Mouse (Mus musculus): ENCODE data around the gene Cdk6.
"Not testable (repeated sequence)": the region's sequence is repeated elsewhere in the genome, so short reads cannot be mapped to it uniquely, and the experiment has no call there.

Cdk6 gene

DNA sequence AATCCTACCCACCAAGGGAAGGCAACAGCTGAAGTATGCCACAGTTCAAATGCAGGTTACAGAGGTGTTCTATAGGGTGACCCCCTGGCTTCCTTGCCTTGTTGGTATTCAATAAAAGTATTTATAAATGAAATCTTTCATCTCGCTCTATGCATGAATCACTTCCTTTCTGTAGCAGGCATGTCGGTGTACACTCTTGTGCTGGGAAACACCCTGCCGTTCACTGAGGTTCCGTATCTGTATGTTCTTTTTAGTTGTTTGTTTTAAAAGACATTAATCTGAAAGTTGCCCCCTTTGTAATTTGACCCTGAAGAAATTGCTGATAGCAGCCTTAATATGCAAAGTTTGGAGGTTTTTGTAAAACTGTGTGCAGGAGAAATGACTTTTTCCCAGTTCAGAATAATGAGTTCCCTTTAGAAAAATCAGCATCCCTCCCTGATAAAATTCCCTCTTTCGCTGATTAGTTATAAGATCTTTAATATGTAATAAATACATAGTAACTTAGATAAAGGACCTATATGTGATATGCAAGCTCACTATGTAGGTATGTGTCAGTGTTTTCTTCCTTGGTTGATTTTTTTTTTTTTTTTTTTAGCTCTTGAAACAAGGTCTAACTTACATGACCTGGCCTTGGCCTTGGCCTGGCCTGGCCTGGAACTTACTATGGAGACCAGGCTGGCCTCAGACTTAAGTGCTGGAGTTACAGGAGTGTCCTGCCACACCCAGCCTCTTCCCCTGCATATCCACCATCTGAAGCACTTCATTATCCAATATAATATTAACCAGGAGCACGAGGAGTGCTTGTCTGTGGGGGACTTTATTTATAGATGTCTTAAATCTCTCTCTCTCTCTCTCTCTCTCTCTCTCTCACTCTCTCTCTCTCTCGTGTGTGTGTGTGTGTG, 167.4 kb downstream of the Cdk6 start:
- no peak for DNase-seq (ENCODE audit: extremely low spot score, low read depth, low spot score)

DNA sequence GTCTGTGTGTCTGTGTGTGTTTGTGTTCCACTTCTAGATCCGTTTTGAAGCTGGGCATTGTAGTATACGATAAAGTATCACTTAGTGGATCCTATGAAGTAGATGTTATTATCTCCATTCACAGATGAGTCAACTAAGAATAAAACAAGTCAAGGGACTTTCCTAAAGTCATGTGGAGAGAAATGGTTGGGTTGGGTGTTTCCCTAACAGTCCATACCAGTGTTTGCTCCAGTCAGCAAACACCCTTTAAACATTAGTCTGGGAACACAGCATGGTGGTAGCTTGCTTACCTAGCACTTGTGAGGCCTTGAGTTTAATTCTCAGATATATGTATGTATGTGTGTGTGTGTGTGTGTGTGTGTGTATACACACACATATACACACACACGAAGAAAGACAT, 168.2 kb downstream of the Cdk6 start:
- no peak for DNase-seq (ENCODE audit: extremely low spot score, low read depth, low spot score)

DNA sequence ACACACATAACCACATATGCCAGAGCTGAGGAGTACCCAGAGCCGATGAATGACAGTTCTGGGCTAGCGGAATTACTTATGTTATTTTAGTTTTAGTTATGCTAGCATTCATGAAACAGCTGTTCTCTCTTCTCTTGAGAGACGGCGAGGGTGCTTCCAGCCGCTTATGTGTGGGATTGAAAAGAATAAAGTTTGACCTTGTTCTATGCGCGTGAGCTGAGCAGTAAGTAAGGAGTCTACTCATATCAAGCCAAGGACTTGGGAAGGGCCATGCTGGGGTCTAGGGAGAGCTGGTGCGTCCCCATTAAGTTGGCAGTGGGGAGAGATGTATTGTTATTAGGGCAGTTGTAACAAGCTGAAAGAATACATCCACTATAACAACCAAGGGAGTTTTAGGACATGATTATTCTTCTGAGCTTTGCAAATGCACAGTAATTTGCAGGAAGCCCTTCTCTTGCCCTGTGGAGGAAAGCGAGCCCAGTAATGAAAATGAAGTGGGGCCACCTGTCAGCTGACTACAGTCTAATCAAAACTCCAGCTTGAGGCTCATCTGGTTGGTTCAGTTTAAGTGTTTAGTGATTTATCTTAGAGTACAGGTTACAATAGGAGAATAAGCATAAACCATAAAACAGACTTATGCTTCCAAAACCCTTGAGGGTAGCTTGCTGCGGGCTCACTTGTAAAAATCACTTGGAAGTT, 170.0 kb downstream of the Cdk6 start:
- DNase-seq (ENCODE audit: extremely low spot score, low read depth, low spot score), result no peak

DNA sequence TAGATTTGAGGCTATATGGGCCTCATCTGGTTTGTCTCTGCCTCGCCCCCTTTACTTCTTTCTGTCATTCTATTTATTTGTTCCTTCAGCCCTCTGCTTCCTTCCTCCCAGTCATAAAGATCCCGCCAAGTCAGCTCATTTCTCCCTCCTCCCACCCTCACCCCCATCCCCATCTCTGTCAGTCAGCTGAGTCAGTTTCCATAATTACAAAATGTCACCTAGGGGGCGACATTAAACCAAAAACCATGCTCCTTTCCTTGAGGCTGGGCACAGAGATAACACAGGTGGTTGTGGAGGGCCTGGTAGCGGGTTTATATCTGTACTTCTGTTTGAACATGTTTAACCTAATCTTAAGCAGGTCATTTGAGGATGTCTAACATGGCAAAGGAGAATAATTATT, 171.3 kb downstream of the Cdk6 start:
- no peak for DNase-seq (ENCODE audit: extremely low spot score, low read depth, low spot score)

DNA sequence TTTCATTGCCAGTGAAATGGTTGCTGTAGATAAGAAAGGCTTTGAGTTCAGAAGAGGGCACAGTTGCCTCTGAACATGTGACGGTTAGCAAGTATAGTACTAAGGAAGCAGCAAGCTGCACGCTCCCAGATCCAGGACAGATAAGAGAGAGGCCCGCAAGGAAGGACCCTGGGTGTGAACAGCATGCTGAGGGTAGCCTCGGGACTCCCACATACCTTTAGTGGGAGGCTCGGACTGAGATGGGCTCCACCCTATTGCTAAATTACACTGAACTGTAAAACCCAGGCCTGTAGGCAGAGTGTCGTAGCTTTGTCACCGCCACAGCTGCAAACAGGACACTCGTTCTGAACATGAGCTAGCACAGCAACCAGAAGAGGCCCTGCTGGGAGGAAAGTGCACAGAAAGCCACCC, 173.6 kb downstream of the Cdk6 start:
- no peak for DNase-seq (ENCODE audit: extremely low spot score, low read depth, low spot score)

DNA sequence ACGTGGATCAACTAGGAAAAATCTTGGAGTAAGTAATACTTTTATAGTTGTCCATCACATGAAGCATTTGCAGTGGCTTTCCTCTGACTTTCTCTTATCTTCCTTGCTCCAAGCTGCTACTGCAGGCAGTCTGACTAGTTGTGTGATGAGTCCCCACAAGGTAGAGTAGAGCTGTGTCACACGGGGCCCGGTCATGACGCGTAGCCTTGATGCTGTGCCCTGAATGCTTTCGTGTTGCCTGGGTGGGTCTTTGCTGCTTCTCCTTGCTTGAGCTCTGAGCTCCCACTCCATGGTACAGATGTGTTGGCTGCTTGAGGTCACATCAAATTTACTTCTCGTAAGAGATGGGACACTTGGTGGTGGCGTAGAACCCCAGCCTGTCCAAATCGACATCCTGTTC, 174.2 kb downstream of the Cdk6 start:
- no peak for DNase-seq (ENCODE audit: extremely low spot score, low read depth, low spot score)

DNA sequence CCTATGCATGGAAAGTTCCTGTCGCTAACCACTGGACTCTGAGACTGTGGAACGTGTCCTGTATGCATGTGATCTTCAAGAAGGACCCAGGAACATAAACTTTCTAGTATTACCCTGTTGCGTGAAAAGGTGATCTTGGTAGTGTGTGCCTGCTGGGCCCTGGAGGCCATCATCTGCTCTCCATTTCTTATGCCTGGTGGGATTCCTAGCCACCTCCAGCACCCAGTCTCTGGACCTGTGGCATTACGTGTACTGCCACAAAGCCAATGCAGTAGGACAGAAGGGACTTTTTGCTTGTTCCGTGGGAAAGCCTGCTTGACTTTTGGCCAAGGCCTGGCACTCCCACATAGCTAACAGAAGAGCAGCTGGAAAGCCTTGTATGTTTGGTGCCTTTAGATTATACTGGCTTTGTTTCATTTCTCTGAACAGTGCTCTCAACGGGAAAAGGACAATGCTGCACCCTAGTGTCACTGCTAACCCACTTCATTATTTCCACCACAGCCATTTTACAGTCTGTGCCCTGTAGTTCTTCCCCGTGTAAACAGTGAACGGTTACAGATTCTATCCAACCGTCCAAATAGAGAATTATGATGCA, 175.3 kb downstream of the Cdk6 start:
- DNase-seq (ENCODE audit: extremely low spot score, low read depth, low spot score), result no peak

DNA sequence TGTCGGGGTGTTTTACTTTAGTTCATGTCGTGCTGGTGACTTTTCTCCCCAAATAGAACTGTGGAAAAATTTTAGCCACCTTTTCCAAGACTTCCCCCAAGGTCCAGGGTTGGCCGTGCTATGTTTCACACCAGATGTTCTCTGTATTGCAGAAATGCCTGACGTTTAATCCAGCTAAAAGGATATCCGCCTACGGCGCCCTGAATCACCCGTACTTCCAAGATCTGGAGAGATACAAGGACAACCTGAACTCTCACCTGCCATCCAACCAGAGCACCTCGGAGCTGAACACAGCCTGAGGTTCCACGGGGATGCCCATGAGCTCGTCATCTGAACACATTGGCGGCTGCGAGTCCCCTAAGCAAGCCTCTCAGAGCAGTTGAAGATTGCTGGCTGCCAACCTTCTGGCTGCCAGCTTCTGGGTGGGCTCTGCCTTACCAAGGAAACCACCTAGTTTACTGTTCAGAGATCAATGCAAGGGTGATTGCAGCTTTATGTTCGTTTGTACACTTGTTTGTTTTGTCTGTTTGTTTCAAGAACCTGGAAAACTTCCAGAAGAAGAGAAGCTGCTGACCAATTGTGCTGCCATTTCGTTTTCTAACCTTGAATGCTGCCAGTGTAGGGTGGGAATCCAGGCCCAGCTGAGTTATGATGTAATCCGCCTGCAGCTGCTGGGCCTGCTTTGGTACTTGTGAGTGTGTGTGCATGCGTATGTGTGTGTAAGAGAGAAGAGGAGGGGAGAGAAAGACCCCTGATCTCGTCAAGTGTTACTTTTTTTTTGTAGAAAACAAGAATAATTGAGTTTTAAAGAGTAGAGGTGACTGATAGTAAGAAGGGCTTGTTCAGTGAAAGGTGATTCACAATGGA, 179.4 kb downstream of the Cdk6 start:
- DNase-seq (ENCODE audit: extremely low spot score, low read depth, low spot score), result no peak

DNA sequence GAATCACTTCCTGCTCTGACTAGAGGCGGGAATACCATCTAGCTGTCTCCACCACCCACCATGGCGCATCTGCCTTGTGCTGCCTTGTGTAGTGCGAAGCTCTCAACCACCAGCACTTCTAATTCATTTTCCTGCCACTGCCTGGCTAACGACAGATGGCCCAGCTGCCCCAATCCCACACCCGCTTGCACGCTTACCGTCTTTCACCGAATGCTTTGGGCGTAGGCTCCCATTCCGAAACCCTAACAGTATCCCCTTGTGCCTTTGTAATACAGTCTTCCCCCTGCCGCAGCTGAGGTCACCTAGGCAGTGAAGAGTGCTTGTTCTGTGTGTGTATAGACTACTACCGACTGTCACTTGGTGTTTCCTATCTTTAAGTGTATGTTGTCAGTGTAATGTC, 180.5 kb downstream of the Cdk6 start:
- no peak for DNase-seq (ENCODE audit: extremely low spot score, low read depth, low spot score)

DNA sequence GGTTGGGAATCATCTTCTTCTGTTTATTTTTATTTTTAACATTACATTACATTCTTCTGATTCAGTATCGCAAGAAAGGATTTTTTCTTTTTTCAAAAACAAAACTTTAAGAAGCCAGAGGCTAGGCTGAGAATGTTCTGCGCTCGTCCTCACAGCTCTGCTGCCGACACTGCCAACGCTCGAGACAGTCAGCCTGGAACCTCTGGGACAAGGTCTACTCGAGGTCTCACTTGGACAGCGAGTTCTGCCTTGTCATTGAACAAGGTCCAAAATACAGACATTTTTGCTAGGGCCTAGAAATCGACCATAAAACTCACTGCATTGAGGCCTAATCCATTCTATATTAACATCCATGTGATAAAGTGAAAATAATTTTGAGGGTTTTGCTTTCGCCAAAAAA, 181.5 kb downstream of the Cdk6 start:
- DNase-seq (ENCODE audit: extremely low spot score, low read depth, low spot score), result no peak

DNA sequence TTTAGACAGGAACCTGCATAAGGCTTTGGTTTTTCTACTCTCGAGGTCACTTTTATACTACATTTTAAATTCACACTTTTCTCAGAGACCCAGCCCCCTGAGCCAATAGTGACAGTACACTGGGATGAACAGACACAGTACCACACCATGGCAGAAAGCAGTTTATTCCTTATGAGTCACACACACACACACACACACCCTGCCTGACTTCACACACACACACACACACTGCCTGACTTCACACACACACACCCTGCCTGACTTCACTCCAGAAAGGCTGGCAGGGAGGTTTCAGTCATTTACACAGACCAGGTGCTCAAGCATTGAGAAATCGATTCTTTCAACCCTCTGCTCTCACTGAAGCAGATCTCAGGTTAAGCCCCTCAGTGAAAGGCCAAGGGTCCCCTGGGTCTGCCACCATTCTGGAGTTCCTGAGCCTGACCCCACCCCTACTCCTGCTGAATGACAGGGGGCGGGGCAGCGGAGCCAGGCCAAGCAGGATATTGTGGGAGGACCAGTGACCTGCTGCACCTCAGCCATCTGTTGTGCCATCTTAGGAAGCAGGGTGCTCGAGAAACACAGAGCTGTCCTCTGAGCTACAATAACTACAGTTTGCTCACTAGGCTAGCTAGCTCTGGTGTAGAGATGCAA, 185.9 kb downstream of the Cdk6 start:
- DNase-seq (ENCODE audit: extremely low spot score, low read depth, low spot score), result no peak

DNA sequence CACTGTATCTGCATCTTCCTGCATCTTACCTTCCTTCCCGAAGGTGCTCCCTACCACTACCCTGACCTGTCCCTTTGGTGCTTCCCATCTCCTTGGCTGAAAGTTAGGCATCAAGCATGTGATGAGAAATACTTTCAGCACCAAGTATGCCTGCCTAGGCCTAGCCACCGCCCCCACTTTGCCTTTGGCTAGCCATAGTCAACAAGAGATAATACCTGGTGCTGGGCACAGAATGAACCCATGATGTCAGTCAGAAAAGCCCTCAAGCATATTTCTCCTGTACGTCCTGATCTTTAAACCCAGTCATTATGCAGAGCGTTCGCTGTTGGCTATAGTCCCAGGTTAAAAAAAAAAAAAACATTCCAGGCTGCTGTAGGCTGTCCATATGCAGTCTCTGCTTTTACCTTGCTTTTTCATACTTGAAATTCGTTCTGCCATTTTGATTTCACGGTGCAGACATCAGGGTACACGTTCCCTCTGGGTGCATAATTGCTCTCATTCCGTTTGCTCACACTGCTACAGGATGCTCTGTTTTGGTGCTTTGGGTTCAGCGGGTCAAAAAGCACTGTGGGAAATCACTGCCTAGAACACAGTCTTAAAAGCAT, 188.4 kb downstream of the Cdk6 start:
- no peak for DNase-seq (ENCODE audit: extremely low spot score, low read depth, low spot score)

DNA sequence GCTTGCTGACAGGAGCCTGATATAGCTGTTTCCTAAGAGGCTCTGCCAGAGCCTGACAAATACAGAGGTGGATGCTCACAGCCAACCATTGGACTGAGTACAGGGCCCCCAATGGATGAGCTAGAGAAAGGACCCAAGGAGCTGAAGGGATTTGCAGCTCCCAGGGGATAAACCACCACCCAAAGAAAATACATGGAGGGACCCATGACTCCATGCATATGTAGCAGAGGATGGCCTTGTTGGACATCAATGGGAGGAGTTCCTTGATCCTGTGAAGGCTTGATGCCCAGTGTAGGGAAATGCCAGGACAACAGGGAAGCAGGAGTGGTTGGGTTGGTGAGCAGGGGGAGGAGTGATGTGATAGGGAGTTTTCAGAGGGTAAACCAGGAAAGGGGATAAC, 190.8 kb downstream of the Cdk6 start:
- DNase-seq (ENCODE audit: extremely low spot score, low read depth, low spot score), result not testable (repeated sequence)

DNA sequence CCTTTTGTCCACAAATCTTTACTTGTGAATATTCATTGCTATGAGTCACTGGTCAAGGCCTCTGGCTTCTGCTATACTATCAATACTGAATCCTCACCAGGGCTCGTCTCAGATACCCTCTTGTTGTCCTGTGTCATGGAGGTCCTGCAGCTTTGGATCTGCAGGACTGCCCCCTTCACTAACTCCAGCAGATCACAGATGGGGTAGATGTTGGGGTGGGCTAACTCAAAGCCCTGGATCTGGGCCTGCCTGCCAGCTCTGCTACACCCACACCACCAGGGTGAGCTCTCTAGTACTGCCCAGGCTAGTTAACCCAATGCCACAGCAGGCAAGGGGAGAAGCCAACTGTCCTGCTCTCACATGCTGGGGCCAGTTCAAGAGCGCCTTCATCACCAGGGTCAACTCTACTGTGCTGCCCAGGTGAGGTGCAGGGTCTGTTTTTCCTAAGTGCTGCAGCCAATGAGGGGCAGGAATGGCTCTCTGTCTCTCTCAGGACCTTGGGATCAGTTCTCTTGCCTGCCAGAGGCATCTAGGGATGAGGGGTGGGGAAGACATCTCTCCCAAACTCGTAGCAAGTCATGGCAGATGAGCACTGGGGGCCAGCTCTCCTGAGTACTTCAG, 195.4 kb downstream of the Cdk6 start:
- no peak for DNase-seq (ENCODE audit: extremely low spot score, low read depth, low spot score)

DNA sequence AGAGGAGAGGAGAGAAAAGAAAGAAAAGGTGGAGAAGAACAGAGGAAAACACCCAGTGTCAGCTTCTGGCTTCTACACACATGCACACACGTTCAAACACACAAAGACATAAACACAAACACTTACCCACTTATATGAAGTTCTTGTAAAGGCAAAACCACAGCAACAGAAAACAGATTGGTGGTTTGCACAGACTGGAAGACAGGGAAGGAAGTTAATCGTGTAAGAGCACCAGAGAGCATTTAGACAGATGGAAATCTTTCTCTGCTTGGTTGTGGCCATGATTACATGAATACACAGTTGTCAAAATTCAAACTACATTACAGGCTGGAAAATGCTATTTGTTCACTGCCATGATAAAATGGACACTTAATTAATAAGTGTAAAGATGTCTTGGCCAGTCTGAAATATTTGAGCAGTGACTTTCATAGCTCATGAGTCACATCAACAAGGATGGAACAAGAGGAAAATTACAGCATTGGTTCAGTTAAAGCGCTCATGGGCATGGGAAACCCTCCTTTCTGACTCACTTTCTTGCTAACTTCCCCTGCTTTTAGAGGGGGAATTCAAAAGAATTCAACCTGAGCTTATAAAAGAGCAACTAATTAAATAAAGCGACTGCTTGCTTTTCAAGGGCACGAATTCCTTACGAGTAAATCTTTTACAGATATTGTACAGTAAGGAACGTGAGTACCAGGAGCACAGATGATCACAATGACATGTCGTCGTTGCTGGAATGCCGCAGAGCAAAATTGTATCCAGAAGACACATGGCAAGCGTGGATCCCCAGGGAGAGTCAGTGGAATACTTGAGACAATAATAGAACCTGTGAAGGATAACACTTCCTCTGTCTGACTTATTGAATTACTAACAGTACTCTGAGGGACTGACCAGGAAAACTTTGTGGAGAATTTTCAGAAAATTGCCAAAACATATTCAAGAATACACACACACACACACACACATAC, 197.5 kb downstream of the Cdk6 start:
- no peak for DNase-seq (ENCODE audit: extremely low spot score, low read depth, low spot score)

DNA sequence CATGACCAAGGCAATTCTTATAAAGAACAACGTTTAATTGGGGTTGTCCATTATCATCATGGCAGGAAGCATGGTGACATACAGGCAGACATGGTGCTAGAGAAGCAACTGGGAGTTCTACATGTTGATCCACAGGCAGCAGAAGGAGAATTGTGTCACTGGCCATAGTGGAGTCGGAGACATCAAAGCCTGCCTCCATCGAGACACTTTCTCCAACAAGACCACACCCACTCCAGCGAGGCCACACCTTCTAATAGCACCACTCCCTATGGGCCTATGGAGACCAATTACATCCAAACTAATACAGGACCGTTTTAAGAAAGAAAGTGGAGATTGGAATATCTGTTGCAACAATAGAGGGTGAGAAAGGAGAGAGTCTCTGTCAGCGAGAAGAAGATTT, 200.6 kb downstream of the Cdk6 start:
- DNase-seq (ENCODE audit: extremely low spot score, low read depth, low spot score), result no peak

DNA sequence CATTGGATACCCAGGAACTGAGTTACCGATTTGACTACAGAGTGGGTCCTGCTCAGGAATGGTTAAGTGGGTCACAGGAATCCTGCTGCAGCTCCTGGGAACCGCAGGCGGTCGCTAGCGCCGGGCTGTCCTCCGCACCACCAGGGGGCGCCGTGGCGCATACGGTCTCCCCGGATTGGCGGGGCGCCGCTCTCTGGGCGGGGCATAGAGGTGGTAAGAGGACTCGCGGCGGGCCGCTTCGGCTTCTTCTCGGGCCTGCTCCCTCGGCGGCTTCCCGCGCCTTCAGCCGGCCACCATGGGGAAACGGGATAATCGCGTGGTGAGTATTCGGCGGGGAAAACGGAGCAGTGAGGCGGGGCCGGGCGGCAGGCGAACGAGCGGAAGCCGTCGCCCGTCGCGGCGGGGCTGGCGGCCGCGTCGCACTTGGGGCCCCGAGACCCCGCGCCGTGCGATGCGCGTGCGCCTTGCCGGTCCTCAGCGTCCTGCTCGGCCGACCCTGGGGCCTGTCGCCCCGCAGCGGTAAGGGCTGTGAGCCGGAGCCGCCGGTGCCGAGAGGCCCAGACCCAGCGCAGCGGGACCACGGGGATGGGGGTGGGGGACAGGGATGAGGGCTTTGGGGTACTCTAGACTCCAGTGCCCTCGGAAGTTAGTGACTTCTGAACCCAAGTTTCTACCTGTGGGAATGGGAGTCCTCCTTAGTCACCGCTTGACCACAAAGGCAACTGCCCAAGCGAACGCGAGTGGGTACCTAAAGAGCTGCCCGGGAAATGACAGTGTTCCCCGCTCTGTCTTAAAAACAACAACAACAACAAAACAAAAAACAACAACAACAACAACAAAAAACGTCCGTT, 202.6 kb downstream of the Cdk6 start, which contains the start of gene Fam133b:
Gene Fam133b (plus strand): TSS at position 205 of the 851 bp plus-strand sequence.
- peak; percentile 73 for DNase-seq (ENCODE audit: extremely low spot score, low read depth, low spot score)

DNA sequence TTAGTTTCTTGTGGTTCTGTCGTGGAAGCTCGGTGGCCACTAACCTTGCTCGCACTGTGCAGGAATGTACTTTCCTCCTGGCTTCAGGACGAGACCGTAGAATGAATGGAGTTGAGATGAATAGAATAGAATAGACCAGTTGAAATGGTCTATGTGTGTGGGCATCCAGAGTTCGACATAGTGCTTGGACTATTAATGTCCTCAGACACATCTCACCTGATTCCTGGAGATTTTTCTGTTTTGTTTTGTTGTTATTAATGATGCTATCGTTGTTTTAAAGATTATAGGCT, 203.1 kb downstream of the Cdk6 start:
- no peak for DNase-seq (ENCODE audit: extremely low spot score, low read depth, low spot score)

Data from hindlimb bud, embryonic 11.5 days (tissue).